Mouse (Mus musculus) adrenal gland, adult 2 months (tissue): ENCODE measurements around the gene Usp12. TPM values are rescaled to one million over a fixed set of nuclear protein-coding genes. Genes with fewer than 3 reads are reported as not detected.

Source experiments
- DNase-seq: peaks from one replicate; pipeline ENCODE4 v3.0.0; 2021
- polyA plus RNA-seq: library from polyadenylated mRNA; depleted of rRNA; stranded (reverse); fragments of >200 nt; gene quantifications from 2 replicates; pipeline ENCODE4 v1.2.3, GENCODE M21; 2012
- total RNA-seq, 2 experiments: library from RNA; stranded (reverse); gene quantifications; 2 replicates each; pipeline ENCODE4 v1.2.3; 2021

Gene Usp12
- total and polyA plus RNA-seq, 3 experiments: 3.2 to 34.2 (median 27.4) TPM

DNA sequence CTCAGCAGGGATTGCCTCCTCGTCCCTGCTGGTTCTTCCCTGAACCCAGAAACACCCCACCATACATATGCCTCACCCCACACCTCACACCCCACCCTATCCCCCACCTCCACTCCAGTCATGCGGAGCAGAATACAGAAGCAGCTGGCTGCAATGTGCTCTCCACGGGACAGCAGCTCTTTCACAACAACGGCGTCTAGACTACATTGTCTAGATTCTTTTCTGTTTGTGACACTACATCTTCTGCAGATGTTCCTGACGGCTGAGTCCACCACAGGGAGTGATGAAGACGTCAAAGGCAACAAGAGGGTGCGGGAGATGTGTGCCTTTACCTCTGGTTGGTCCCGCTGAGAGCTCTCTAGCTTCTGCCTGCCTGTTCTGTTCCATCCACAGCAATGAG, 3.2 kb upstream of the Usp12 start:
- no peak for DNase-seq

GRCm38 (mm10) chr5:146795728-146796127, 922 bp upstream of the Usp12 start:
- DNase-seq: no peak

GRCm38 (mm10) chr5:146794084-146794852, 538 bp downstream of the Usp12 start:
- no peak for DNase-seq

- no peak for DNase-seq
These were observed 1.1 kb downstream of the Usp12 start for GRCm38 (mm10) chr5:146793630-146794083.

DNA sequence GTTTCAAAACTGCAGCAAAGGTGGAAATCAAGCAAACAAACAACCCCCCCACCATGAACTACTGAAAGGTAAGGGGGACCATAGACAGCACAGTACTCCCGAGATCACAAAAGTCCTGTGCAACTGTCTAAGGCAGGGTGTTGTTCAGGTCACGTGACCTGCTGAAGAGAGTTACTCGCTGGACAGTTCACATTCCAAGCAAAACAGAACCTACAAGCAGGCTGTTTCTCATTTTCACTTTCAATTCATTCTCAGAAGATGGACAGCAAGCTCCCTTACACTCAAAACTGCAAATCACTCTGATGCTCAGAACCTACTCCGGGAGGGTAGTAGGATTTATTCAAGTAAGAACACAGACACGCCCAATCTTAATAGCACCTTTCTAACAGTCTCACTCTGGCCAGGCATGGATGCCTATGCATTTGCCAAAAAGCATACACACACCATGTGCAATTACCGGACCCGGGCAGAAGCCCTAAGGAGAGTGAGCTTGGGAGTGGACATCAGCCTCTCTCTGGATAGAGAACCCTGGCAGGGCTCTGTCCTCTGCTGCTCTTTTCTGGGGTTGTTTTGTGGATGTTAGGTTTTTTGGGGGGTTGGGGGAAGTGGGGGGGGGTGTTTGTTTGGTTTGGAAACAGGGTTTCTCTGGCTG, 2.5 kb downstream of the Usp12 start:
- DNase-seq: peak; percentile 15

GRCm38 (mm10) chr5:146790944-146791343, 3.9 kb downstream of the Usp12 start:
- DNase-seq: no peak

GRCm38 (mm10) chr5:146789413-146789812, 5.4 kb downstream of the Usp12 start:
- no peak for DNase-seq

GRCm38 (mm10) chr5:146786123-146786522, 8.7 kb downstream of the Usp12 start:
- DNase-seq: no peak

DNA sequence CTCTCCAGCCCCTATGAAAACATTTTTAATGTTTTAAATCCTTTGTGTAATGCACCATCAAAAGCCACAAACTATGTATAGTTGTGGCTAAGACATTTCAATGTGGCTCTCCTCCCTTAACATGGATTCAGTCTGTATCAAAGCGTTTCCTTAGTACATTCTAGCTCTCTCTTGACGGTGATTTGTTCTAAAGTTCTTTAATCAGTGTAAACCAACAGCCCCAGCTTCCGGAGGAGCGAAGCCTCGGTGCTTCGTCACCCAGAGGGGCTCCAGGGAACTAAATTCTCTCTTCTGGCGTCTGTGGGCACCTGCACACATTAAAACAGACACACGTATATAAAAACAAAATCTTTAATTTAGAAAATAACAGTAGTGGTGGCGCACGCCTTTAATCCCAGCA, 10.9 kb downstream of the Usp12 start:
- DNase-seq: no peak

DNA sequence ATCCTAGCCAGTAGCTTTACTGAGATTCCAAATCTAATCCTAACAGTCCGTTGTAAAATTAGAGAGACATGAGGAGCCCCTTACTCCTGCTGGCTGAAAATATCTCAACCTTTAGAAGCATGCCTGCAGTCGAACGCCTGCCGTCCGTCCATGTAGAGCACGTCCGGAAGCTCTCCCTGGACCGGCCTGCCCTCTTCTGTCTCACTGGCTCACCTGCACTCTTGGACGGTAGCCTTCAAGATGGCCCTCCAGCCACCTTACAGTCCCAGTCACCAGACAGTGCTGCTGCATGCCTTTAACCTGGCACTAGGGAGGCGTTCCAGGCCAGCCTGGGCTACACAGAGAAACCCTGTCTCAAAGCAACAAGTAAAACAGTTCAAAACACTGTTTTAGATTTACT, 11.5 kb downstream of the Usp12 start:
- DNase-seq: no peak

DNA sequence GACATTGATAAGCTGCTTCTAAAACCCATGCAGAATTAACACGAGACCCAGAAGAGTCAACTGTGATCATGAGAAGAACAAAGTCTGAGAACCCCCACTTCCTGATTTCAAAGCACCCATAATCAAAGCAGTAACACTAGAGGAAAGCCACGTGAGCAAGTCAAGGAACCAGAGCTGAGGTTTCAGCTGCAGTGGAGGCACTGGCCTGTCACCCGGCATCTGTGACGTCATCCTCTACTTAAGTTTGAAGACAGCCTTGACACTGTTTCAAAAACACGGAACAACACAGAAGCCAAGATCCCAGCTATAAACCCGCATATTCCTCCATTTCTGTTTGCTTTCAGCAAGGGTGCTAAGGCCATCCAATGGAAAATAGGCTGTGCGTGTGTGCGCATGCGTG, 13.1 kb downstream of the Usp12 start:
- DNase-seq: no peak

DNA sequence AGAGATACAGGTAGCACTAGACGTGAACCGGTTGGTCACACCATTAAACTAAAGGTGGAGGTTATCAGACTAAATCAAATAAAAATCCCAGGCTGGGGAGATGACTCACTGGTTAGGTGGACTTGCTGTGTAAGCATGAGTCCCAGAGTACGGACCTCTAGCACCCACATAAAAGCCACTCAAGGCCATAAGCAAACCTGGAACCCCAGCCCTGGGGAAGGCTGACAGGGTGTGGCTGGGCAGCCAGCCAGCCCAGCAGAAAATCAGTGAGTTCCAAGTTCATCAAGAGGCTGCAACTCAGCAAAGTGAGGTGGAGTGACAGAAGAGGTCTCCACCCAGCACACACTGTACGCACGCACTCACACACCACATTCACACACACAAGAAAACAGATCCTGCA, 14.9 kb downstream of the Usp12 start:
- DNase-seq: peak; percentile 36

DNA sequence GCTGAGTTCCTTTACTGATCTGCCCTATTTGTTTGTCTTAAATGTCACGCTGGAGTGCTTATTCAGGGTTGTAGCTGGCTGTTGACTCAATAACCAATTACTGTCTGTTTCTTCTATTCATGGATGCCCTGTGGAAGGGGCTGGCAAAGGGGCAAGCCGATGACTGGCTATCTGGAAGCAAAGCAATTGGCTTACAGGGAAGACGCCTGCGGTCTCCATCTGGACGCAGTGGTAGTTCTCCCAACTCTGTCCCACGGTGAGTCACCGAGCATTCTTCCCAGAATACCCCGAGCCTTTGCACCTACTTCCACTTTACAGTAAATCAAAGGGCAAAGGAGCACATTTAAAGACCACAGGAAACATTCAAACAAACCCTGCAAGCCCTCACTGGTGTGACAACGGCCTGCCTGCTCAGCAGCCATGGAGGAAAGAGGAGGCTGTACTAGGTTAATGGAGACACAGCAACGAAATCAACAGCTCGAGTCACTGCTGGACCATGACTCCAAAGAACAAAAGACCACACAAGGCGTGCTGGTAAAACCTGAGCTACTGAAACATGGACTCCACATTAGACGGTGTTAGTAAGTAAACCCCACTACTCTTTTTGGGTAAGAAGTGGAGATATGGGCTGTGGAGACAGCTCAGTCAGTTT, 17.7 kb downstream of the Usp12 start:
- DNase-seq: no peak

GRCm38 (mm10) chr5:146771982-146772381, 22.8 kb downstream of the Usp12 start:
- DNase-seq: peak; percentile 82

DNA sequence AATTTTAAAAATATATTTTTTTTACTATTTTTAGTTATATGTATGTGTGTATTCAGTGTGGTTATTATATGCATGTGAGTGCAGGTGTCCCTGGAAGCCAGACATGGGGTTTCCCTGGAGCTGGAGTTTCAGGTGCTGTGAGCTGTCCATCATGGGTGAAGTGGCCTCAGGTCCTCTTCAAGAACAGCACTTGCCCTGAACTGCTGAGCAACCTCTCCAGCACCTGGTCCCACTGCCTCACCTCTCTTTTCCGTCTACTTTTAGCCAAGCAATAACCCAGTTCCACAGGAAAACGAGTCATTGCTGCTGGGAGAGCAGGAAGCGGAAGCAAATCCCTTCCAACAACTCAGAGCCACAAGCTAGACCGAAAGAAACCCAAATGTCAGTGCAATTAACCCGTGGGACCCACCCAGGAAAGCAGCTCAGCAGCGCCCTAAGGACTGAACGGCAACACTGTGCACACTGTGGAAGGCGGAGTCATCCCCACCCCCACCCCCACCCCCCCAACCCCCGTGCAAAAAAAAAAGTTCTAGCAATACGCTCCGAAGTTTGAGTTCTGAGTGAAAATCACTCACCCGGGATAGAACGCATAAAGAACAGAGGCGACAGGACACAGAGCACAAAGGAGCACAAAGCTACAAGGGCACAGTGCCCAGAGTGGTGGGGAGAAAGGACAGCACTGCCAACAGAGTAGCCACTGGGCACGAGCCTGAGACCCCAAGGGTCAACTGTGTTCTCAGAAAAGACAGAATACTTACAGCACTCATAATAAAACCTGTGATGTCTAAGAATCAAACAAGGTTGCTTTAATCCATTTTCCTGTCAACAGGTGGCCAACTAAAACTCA, 24.6 kb downstream of the Usp12 start:
- DNase-seq: no peak

DNA sequence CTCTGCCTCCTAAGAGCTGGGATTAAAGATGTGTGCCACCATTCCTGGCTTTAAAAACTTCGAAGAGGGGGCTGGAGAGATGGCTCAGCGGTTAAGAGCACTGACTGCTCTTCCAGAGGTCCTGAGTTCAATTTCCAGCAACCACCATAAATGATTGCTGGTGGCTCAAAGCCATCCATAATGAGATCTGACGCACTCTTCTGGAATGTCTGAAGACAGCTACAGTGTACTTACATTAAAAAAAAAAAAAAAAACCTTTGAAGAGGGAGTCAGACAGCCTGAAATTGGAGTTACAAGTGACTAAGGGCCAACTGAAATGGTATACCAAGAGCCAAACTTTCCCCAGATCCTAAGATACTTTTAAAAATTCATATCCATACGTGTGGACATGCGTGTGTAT, 29.0 kb downstream of the Usp12 start:
- no peak for DNase-seq

DNA sequence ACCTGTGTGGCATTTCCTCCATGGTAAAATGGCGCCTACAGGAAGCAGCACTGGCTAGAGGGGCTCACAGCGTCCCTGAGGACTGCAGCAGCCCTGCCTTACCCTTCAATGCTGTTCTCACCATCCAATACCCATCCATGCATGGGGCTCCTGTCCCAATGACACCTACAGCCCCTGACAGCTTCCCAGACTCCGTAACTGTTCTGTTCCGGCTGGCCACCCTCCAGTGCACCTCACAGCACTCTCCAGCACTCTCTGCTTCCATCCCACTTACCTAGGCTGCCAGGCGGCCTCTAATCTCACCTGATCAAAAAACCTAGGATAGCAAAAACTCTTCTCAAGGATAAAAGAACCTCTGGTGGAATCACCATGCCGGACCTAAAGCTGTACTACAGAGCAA, 35.6 kb downstream of the Usp12 start:
- DNase-seq: no peak

DNA sequence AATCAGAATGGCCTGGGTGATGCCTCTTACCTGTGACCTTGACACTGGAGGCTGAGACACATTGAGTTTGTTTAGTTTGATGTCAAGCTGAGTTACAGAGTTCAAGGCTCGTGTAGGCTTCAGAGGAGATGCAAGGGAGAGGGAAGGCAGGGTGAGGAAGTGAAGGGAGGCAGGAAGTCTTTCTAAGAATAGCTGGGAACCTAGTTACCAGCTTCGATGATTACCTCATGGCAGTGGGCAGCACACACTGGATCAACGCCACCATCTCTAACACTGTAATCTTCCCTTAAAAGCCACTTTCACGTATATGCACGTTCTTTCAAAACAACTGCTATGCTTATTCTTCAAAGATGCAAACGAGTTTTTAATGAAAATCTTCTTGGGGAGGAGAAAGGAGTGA, 36.9 kb downstream of the Usp12 start:
- DNase-seq: no peak

DNA sequence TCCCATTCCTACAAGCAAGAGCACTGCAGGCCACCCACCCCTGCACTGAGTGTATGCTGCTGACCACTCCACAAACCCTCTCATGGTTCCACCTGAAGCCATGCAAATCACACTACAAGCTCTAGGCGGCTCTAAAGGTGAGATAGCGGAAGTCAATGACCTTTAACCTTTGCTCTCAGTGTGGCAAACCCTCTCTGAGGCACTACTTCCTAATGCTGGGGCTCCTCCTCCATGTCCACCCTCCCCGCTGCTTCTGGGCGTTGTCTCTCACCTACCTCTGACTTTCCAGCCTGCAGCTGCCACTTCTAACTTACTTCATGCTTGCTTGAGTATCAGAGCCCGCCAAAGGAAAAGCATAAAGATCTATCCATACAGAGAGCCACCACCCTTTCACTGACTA, 37.5 kb downstream of the Usp12 start:
- DNase-seq: no peak

DNA sequence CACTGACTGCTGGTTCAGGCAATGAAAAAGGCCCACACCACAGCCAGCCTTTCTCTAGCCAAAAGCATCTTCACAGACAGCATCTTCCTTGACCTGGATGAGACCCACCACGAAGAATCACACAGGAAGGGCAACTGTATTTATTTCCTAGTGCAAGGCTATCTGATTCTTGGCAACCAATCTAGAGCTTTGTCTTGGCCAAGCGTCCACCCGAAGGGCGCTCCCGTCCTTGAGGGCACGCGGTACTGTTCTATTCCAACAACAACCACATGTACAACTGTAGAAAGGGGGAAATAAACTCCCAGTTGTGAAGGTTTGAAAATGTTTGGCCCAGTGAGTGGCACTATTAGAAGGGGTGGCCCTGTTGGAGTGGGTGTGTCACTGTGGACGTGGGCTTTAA, 41.6 kb downstream of the Usp12 start:
- DNase-seq: peak; percentile 39

GRCm38 (mm10) chr5:146750958-146751357, 43.8 kb downstream of the Usp12 start:
- no peak for DNase-seq

GRCm38 (mm10) chr5:146750273-146750672, 44.5 kb downstream of the Usp12 start:
- DNase-seq: no peak
